Mouse (Mus musculus) regulatory T cell (primary cell): ENCODE results near the gene Slc12a9.

Experiments
- in situ Hi-C: fragments of 300-600 bp; cut with MboI, MseI; formaldehyde crosslinking; loops from one replicate; pipeline ENCODE4 v1.15.1; 2025; ENCODE audit warnings: high pct_unique_total_duplicates

Slc12a9 gene

GRCm38 (mm10) chr5:137289591-137290365 is 43.6 kb downstream of the Slc12a9 start:
- in situ Hi-C loops = loop anchor here (5.0 to 25.0 kb wide), 4 partner anchors 132 to 1152 kb away; partner anchors contain the start of genes Alkbh4, Lrwd1 and Ppp1r35

GRCm38 (mm10) chr5:137288999-137289470 is 44.4 kb downstream of the Slc12a9 start:
- in situ Hi-C loops = loop anchor here (5.0 to 25.0 kb wide), 2 partner anchors 132 to 1152 kb away; partner anchors contain the start of genes Alkbh4 and Lrwd1

GRCm38 (mm10) chr5:137287953-137288743 is 45.2 kb downstream of the Slc12a9 start:
- in situ Hi-C loops = loop anchor here (5.0 to 25.0 kb wide), 2 partner anchors 131 to 1151 kb away; partner anchors contain the start of genes Alkbh4 and Lrwd1

- in situ Hi-C loops = loop anchor here (5.0 to 25.0 kb wide), 2 partner anchors 130 to 1150 kb away; partner anchors contain the start of genes Alkbh4 and Lrwd1
These were observed 46.1 kb downstream of the Slc12a9 start, which contains the start of gene Ache for GRCm38 (mm10) chr5:137287032-137287952. Gene Ache, plus strand, starts transcription at chr5:137287519.

- in situ Hi-C loops = loop anchor here (5.0 to 25.0 kb wide), 2 partner anchors 129 to 1149 kb away; partner anchors contain the start of genes Alkbh4 and Lrwd1
These were observed 46.8 kb downstream of the Slc12a9 start for GRCm38 (mm10) chr5:137286655-137287031.

- in situ Hi-C loops = loop anchor here (5.0 to 25.0 kb wide), 2 partner anchors 129 to 1149 kb away; partner anchors contain the start of genes Alkbh4 and Lrwd1
These were observed 47.4 kb downstream of the Slc12a9 start for GRCm38 (mm10) chr5:137285986-137286385.

- in situ Hi-C loops = loop anchor here (5.0 to 25.0 kb wide), 2 partner anchors 128 to 1148 kb away; partner anchors contain the start of genes Alkbh4 and Lrwd1
These were observed 48.4 kb downstream of the Slc12a9 start for GRCm38 (mm10) chr5:137285045-137285444.

GRCm38 (mm10) chr5:137284411-137284810 is 49.0 kb downstream of the Slc12a9 start:
- in situ Hi-C loops = loop anchor here (25.0 kb wide), 1 partner anchor 1147 kb away; the partner anchor contains the start of genes Alkbh4 and Lrwd1

GRCm38 (mm10) chr5:137277360-137278342 is 55.7 kb downstream of the Slc12a9 start:
- in situ Hi-C loops = loop anchor here (25.0 kb wide), 1 partner anchor 1140 kb away; the partner anchor contains the start of genes Alkbh4 and Lrwd1

GRCm38 (mm10) chr5:137268131-137268910 is 65.1 kb downstream of the Slc12a9 start:
- in situ Hi-C loops = loop anchor here (5.0 to 10.0 kb wide), 4 partner anchors 61 to 354 kb away; no protein-coding TSS in a partner anchor

- in situ Hi-C loops = loop anchor here (5.0 to 10.0 kb wide), 4 partner anchors 57 to 350 kb away; no protein-coding TSS in a partner anchor
These were observed 68.6 kb downstream of the Slc12a9 start for GRCm38 (mm10) chr5:137264787-137265186.
